Mouse (Mus musculus) spleen, adult 2 months (tissue): ENCODE measurements around the gene Pttg1ip. TPM values are rescaled to one million over a fixed set of nuclear protein-coding genes. Genes with fewer than 3 reads are reported as not detected.
A peak's percentile ranks its signal among the peaks of the same experiment; 100 is the strongest.

Experiments used
- DNase-seq, 2 experiments: peaks; one replicate each; pipeline versions ENCODE4 v3.0.0 to v3.0.0-alpha.2; 2012 to 2021; ENCODE audit warnings: low spot score in 2 of 2, low read depth in 1 of 2
- H3K27ac ChIP-seq: fragments of 200-500 bp; 2 replicates; pipeline ENCODE4 v1.5.1; 2012; ENCODE audit warnings: low read length, inconsistent platforms; ENCODE audit not compliant: insufficient read depth
- H3K27me3 ChIP-seq: fragments of 200-500 bp; 2 replicates; pipeline ENCODE4 v1.6.1; 2012; ENCODE audit warnings: mild to moderate bottlenecking, moderate library complexity, low read length, inconsistent platforms; ENCODE audit not compliant: control insufficient read depth, insufficient read depth
- H3K36me3 ChIP-seq: fragments of 200-500 bp; 2 replicates; pipeline ENCODE4 v1.6.1; 2012; ENCODE audit warnings: mild to moderate bottlenecking, low read length, inconsistent platforms; ENCODE audit not compliant: control insufficient read depth, insufficient read depth
- H3K4me1 ChIP-seq: fragments of 200-500 bp; 2 replicates; pipeline ENCODE4 v1.6.1; 2011; ENCODE audit warnings: inconsistent platforms; ENCODE audit not compliant: control insufficient read depth, insufficient read depth, insufficient read length
- H3K4me3 ChIP-seq: fragments of 200-500 bp; 2 replicates; pipeline ENCODE4 v1.5.1; 2011; ENCODE audit warnings: mild to moderate bottlenecking, inconsistent platforms; ENCODE audit not compliant: insufficient read depth, insufficient read length; ENCODE audit errors: extremely low read depth
- CTCF ChIP-seq: fragments of 200-500 bp; IDR thresholded peaks from 2 replicates; pipeline ENCODE4 v1.5.1; 2011; ENCODE audit warnings: mild to moderate bottlenecking, inconsistent platforms; ENCODE audit not compliant: insufficient read depth, insufficient read length, insufficient replicate concordance; ENCODE audit errors: extremely low read depth
- POLR2A ChIP-seq: fragments of 200-500 bp; IDR thresholded peaks from 2 replicates; pipeline ENCODE4 v1.6.1; 2011; ENCODE audit warnings: low read depth, low read length, inconsistent platforms
- WGBS: fragments of 180-500 bp; shearing (Covaris S2); methylation state at CpG from one replicate; pipeline ENCODE4 v1.1.7; 2018; 5-methylcytosine and 5-hydroxymethylcytosine counted together
- polyA plus RNA-seq: library from polyadenylated mRNA; depleted of rRNA; stranded (reverse); fragments of >200 nt; gene quantifications from 2 replicates; pipeline ENCODE4 v1.2.3, GENCODE M21; 2012

The Pttg1ip gene
- polyA plus RNA-seq, 1 experiment = 65.3 TPM

GRCm38 (mm10) chr10:77616926-77617325 lies 35.4 kb downstream of the Pttg1ip start:
- TF ChIP-seq POLR2A = no peak
- no peak for TF ChIP-seq CTCF
- no peak for DNase-seq
- 95% methylated on average over 7 of the region's 7 CpGs for WGBS
- H3K4me1 ChIP-seq = 0 out of 2 replicates have a peak, but pooled peaks cover 4% of the 10 kb centered on the region
- no peak overlapping the region for H3K27ac ChIP-seq
- no peaks in the 10 kb centered on the region for H3K27me3 ChIP-seq
- no peak overlapping the region for H3K4me3 ChIP-seq
- peaks cover 13% of the 10 kb centered on the region for H3K36me3 ChIP-seq

- no peak for DNase-seq
- TF ChIP-seq CTCF (no peak), POLR2A (no peak)
- 63% methylated on average over 8 of the region's 8 CpGs for WGBS
- Histone ChIP-seq H3K4me1 (peaks cover 15% of the 10 kb centered on the region; the same call in 1 of the 2 replicates), H3K27ac (peak overlapping the region; percentile 96), H3K4me3 (peak overlapping the region; percentile 87), H3K27me3 (no peaks in the 10 kb centered on the region), H3K36me3 (peaks cover 2% of the 10 kb centered on the region; the same call in 1 of the 2 replicates)
These were observed 40.0 kb downstream of the Pttg1ip start for GRCm38 (mm10) chr10:77621546-77621945.

- peak; percentile 85 to 91 for DNase-seq
- peak within 1 kb of the TSS; percentile 87 for H3K4me3 ChIP-seq
- TF ChIP-seq POLR2A (peak; percentile 20), CTCF (no peak)
- H3K4me1 ChIP-seq = peaks cover 19% of the 10 kb centered on the region; the same call in 1 of the 2 replicates
- no peaks in the 10 kb centered on the region for H3K27me3 ChIP-seq
- H3K27ac ChIP-seq = peak within 1 kb of the TSS; percentile 96
- H3K36me3 ChIP-seq = peaks cover under 1% of the 10 kb centered on the region; the same call in 1 of the 2 replicates
- under 1% methylated on average over 96 of the region's 96 CpGs for WGBS
These were observed 40.8 kb downstream of the Pttg1ip start, which contains the start of gene Ube2g2 for GRCm38 (mm10) chr10:77622055-77622988. Gene Ube2g2 (plus strand): TSS chr10:77622275.

- H3K27ac ChIP-seq = no peak overlapping the region
- DNase-seq = no peak
These were observed 41.6 kb downstream of the Pttg1ip start for GRCm38 (mm10) chr10:77623069-77623492.

GRCm38 (mm10) chr10:77623639-77624400 lies 42.3 kb downstream of the Pttg1ip start:
- TF ChIP-seq POLR2A (no peak), CTCF (no peak)
- WGBS = 87% methylated on average over 10 of the region's 10 CpGs
- Histone ChIP-seq H3K27me3 (no peaks in the 10 kb centered on the region), H3K4me3 (no peak overlapping the region), H3K36me3 (no peaks in the 10 kb centered on the region), H3K27ac (0 out of 2 replicates have a peak overlapping the region, but pooled peaks have one; percentile 28), H3K4me1 (peaks cover 19% of the 10 kb centered on the region; the same call in 1 of the 2 replicates)
- DNase-seq = no peak

More at GRCm38 (mm10) chr10:77623069-77623492, 41.6 kb downstream of the Pttg1ip start:
- TF ChIP-seq POLR2A (no peak), CTCF (no peak)
- no peaks in the 10 kb centered on the region for H3K36me3 ChIP-seq
- peaks cover 19% of the 10 kb centered on the region; the same call in 1 of the 2 replicates for H3K4me1 ChIP-seq
- no peaks in the 10 kb centered on the region for H3K27me3 ChIP-seq
- WGBS = 16% methylated on average over 8 of the region's 8 CpGs
- H3K4me3 ChIP-seq = peak overlapping the region; percentile 87

- Histone ChIP-seq H3K27ac (peak overlapping the region; percentile 28; the same call in 1 of the 2 replicates), H3K27me3 (no peaks in the 10 kb centered on the region), H3K4me3 (no peak overlapping the region), H3K4me1 (peaks cover 19% of the 10 kb centered on the region; the same call in 1 of the 2 replicates), H3K36me3 (no peaks in the 10 kb centered on the region)
- TF ChIP-seq CTCF (no peak), POLR2A (no peak)
- 77% methylated on average over 7 of the region's 7 CpGs for WGBS
- no peak for DNase-seq
These were observed 43.1 kb downstream of the Pttg1ip start for GRCm38 (mm10) chr10:77624570-77624995.
